Mouse (Mus musculus) cerebellum, postnatal 10 days (tissue): ENCODE data around the gene Scimp.

Source experiments
- DNase-seq, 2 experiments: peaks; one replicate each; pipeline ENCODE4 v3.0.0; 2021; ENCODE audit warnings: mixed read lengths in 2 of 2

Gene Scimp

GRCm38 (mm10) chr11:70811041-70811440, 1.3 kb downstream of the Scimp start:
- peak; percentile 34 to 52 for DNase-seq

- DNase-seq = no peak
Observed at GRCm38 (mm10) chr11:70809011-70809410, 3.4 kb downstream of the Scimp start.

DNA sequence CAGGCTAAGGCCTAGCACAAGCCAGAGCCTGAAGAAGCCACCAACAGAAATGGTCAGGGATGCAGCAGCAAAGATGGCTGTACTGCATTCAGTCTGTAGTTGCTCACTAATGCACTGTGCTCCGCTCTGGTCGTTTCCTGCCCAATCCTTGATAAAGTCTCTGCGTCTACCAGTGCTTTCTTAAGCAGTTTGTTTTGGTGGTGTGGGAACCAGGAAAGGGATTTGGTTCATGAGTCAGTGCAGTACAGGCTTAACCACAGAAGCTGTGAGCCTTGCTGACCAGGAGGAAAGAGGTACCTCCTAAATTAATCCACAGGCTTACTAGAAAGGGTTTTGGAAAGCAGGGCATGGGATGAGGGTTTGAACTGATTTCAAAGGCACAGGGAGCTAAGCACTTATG, 4.3 kb downstream of the Scimp start:
- DNase-seq = no peak

DNA sequence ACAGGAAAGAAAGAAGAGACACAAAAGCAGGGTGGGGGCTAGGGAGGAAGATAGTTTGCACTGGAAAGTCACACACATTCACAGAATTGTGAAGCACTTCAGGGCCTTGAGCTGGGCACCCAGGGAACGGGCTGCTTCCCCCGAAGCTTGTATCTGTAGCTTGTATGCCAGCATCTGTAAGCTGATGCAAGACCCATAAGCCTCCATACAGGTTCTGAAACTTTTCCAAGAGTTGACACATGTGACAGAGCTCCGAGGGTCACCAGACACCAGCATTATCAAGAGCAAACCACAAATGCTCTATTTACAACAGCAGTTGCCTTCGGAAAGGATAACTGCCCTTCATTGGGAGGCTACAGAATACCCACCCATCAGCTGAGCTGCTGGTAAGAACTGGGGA, 4.8 kb downstream of the Scimp start:
- no peak for DNase-seq

- no peak for DNase-seq
Observed at GRCm38 (mm10) chr11:70806697-70807096, 5.7 kb downstream of the Scimp start.

GRCm38 (mm10) chr11:70805641-70806175, 6.7 kb downstream of the Scimp start:
- DNase-seq = no peak

GRCm38 (mm10) chr11:70804395-70804794, 8.0 kb downstream of the Scimp start:
- no peak for DNase-seq

- no peak for DNase-seq
Observed at GRCm38 (mm10) chr11:70803711-70804200, 8.6 kb downstream of the Scimp start.

DNA sequence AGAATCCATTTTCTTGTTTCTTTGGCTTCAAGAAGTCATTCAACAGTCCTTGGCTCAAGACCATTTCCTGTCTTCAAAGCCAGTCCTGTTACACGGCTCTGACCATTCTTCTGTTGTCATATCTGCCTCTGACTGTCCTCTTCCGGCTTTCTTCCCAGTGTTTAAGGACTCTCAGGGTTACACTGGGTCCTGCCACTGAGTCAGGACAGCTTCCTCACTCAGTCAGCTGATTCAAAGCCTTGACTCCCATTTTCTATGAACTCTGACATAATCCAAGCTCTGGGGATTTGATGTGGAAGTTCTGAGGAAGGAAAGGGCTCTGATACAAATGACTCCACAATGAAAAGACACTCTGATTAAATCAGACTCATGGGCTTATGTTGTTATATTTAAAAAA, 9.5 kb downstream of the Scimp start:
- DNase-seq = no peak

DNA sequence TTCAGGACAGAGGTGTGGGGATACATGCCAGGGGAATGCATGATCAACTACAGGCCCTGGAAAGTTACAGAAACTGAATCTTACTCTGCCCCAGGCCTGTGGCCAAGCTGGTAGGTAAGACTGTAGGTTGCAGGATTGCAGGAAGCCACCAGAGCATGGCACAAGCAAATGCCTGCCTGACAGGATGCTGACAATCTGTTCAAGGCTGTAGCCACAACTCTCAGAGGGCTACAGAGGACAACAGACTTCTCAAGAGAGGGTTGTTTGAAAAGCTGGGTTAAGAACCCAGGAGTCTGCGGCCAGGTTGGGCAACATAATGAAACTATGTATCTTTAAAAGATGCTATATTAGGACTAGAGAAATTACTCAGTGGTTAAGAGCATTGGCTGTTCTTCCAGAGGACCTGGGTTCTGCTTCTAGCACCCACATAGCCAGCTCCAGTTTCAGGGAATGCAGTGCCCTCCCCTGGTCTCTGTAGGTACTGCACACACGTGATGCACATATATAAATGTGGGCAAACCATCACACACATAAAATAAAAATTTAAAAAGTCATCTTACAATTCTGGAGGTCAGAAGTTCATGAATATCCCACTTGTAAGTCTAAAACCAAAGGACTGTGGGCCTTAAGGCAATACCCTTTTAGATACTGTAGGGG, 10.1 kb downstream of the Scimp start:
- no peak for DNase-seq

- DNase-seq = no peak
Observed at GRCm38 (mm10) chr11:70792409-70792808, 20.0 kb downstream of the Scimp start.

GRCm38 (mm10) chr11:70791676-70792075, 20.7 kb downstream of the Scimp start:
- DNase-seq = no peak

DNA sequence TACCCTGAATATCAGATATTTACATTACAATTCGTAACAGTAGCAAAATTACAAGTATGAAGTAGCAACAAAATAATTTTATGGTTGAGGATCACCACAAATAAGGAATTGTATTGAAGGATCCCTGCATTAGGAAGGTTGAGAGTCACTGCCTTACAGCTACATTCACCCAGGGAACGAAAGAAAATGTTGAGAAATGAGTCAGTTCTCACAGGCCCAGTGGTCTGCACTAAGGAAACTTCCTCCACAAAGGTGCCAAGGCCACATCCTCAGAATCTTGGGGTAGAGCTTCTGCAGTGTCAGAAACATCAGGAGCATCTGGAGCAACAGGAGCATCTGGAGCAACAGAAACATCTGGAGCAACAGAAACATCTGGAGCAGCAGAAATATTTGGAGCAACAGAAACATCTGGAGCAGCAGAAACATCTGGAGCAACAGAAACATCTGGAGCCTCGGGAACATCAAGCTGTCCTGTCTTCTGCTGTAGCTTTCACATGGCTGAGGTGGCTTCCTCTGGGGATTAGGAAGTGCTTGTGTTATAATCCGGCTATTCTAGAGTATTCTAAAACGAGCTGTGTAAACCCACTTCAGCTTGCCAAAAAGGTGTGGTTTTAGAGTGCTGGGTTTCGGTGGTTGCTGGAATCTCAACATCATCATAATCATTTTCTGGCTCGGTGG, 21.4 kb downstream of the Scimp start:
- no peak for DNase-seq

GRCm38 (mm10) chr11:70790426-70790825, 22.0 kb downstream of the Scimp start:
- DNase-seq = no peak

- no peak for DNase-seq
Observed at GRCm38 (mm10) chr11:70788972-70789655, 23.3 kb downstream of the Scimp start.

- no peak for DNase-seq
Observed at GRCm38 (mm10) chr11:70787052-70787451, 25.3 kb downstream of the Scimp start.

- DNase-seq = no peak
Observed at GRCm38 (mm10) chr11:70785908-70786307, 26.5 kb downstream of the Scimp start.

DNA sequence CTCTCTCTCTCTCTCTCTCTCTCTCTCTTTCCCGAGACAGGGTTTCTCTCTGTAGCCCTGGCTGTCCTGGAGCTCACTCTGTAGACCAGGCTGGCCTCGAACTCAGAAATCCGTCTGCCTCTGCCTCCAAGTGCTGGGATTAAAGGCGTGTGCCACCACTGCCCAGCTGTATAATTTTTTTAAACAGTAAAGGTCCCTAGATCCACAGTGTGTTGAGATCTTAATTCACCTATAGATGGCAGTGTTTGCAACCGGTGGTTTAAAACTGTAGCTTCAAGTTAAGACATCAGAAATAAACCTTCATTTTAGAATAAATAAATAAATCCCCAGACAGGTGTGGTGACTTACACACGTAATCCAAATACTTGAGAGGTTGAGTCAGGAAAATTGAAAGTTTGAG, 34.3 kb downstream of the Scimp start:
- DNase-seq = peak in 1 of 2 experiments; percentile 34

- DNase-seq = no peak
Observed at GRCm38 (mm10) chr11:70777634-70778033, 34.8 kb downstream of the Scimp start.

DNA sequence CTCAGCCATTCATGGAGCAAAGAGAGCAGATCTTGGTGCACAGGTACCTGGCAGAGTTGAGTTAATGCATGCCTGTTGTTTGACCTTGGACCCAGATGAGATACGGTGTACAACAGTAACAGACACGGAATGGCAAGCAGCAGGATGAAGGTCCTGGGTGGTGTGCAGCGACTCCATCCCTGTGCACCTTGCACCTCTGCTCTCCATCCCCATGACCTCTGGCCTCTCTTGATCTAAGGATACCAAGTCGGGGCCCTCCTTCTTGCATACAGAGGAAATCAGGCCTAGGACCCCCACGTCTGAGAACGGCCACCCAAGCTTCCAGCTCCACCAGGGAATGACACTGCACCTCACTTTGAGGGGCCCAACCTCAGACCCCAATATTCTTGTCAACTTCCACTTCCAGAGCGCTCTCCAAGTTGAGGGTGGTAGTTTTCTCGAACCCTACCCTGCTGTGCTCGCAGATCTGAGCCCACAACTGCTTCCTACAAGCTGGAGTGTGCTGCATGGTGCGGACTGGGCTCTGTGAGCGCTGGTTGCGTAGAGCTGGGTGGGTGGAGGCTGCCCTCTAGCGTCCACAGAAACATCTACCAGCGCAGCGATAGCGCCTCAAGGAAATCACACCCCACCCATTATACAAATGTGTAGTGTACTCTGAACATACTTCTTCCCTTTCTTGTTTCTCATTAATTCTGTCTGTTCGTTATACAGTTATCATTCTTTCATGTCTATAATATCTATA, 35.4 kb downstream of the Scimp start:
- peak; percentile 82 to 83 for DNase-seq

DNA sequence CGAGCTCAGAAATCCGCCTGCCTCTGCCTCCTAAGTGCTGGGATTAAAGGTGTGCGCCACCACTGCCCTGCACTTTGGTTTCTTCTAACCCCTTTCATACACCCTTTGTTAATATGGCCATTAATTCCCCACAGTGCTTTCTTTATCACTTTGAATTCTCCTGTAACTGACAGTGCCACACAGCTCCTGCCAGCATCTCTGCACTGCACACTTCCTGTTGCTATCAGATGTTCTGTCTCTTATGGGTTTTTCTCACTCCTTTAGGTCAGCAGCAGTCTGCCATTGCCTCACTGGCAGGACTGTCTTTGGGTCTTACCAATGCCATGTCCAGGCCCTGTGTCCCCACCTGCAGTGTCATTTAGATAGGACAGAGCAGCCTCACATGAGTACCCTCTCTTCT, 41.6 kb downstream of the Scimp start:
- DNase-seq = no peak

- no peak for DNase-seq
Observed at GRCm38 (mm10) chr11:70765776-70766445, 46.5 kb downstream of the Scimp start.
